Mouse (Mus musculus) kidney, adult 2 months (tissue): ENCODE data around the gene Cltb.

Source experiments
- CTCF ChIP-seq: fragments of 200-500 bp; conservative IDR thresholded peaks from 2 replicates; pipeline ENCODE4 v1.5.1; 2011; ENCODE audit warnings: low read depth, mild to moderate bottlenecking, control low read depth, low read length, moderate library complexity, mixed read lengths; ENCODE audit not compliant: insufficient read depth, insufficient read length
- POLR2A ChIP-seq: fragments of 200-500 bp; IDR thresholded peaks from one replicate; pipeline ENCODE4 v1.6.1; 2011; ENCODE audit warnings: low read depth, low read length, control low read depth

GRCm38 (mm10) chr13:54564232-54565200 lies 46.6 kb downstream of the Cltb start:
- TF ChIP-seq POLR2A (no peak), CTCF (no peak)
